Mouse (Mus musculus) heart, postnatal 0 days (tissue): ENCODE results near the gene Stk17b. TPM values are rescaled to one million over a fixed set of nuclear protein-coding genes. Genes with fewer than 3 reads are reported as not detected.
"Not testable (repeated sequence)": the region's sequence is repeated elsewhere in the genome, so short reads cannot be mapped to it uniquely, and the experiment has no call there.

Experiments used
- ATAC-seq: fragments of 200-750 bp; cut with Nextera tagmentation; 2 replicates; pipeline ENCODE4 v1.8.0; 2017; ENCODE audit warnings: low read depth, moderate number of reproducible peaks, moderate library complexity; ENCODE audit not compliant: insufficient read depth
- DNase-seq: peaks from one replicate; pipeline ENCODE4 v3.0.0-alpha.2; 2016; ENCODE audit warnings: low spot score
- H3K27ac ChIP-seq: fragments of 300-500 bp; sonication (generic); 2 replicates; pipeline ENCODE4 v1.5.1; 2014; ENCODE audit warnings: low read depth, mild to moderate bottlenecking
- H3K27me3 ChIP-seq: fragments of 300-500 bp; sonication (generic); 2 replicates; pipeline ENCODE4 v1.6.1; 2014; ENCODE audit warnings: low read length, mixed read lengths; ENCODE audit not compliant: control insufficient read depth, insufficient read depth
- H3K36me3 ChIP-seq: fragments of 300-500 bp; sonication (generic); replicated peaks from 2 replicates; pipeline ENCODE4 v1.6.1; 2014; ENCODE audit warnings: low read length, mixed read lengths; ENCODE audit not compliant: control insufficient read depth, insufficient read depth
- H3K4me1 ChIP-seq: fragments of 300-500 bp; sonication (generic); 2 replicates; pipeline ENCODE4 v1.6.1; 2014; ENCODE audit warnings: antibody characterized with exemption; ENCODE audit not compliant: control insufficient read depth, insufficient read depth
- H3K4me2 ChIP-seq: fragments of 300-500 bp; sonication (generic); 2 replicates; pipeline ENCODE4 v1.6.1; 2014; ENCODE audit warnings: low read depth, mild to moderate bottlenecking, low read length, moderate library complexity
- H3K4me3 ChIP-seq: fragments of 300-500 bp; sonication (generic); 2 replicates; pipeline ENCODE4 v1.5.1; 2014; ENCODE audit warnings: low read depth, low read length
- H3K9ac ChIP-seq: fragments of 300-500 bp; sonication (generic); replicated peaks from 2 replicates; pipeline ENCODE4 v1.6.1; 2014; ENCODE audit warnings: low read depth, low read length, mixed read lengths
- H3K9me3 ChIP-seq: fragments of 300-500 bp; sonication (generic); replicated peaks from 2 replicates; pipeline ENCODE4 v1.6.1; 2016; ENCODE audit warnings: low read length; ENCODE audit not compliant: control insufficient read depth
- CTCF ChIP-seq: IDR thresholded peaks from 2 replicates; pipeline ENCODE4 v1.5.1; 2016; ENCODE audit warnings: antibody characterized with exemption, control low read depth, low read depth
- EP300 ChIP-seq: IDR thresholded peaks from 2 replicates; pipeline ENCODE4 v1.6.1; 2016; ENCODE audit warnings: antibody characterized with exemption, low read depth
- WGBS: fragments of 180-500 bp; shearing (Covaris S2); extraction: QIAGEN DNeasy Blood & Tissue Kit; methylation state at CpG from one replicate; pipeline ENCODE4 v1.1.7; 2014; 5-methylcytosine and 5-hydroxymethylcytosine counted together
- polyA plus RNA-seq: library from polyadenylated mRNA; unstranded; fragments of >200 nt; fragmentation: Nextera tagmentation; extraction: Ambion mirVana; gene quantifications from 2 replicates; pipeline ENCODE4 v1.2.1, GENCODE M21; 2015
- total RNA-seq: library from RNA; depleted of rRNA; stranded (reverse); fragments of >200 nt; gene quantifications from 2 replicates; pipeline ENCODE4 v1.2.3, GENCODE M21; 2014; ENCODE audit warnings: low replicate concordance

Stk17b gene
- total and polyA plus RNA-seq, 2 experiments from 2014 or later: 10.2 to 21.4 TPM

GRCm38 (mm10) chr1:53748571-53748970, 36.5 kb downstream of the Stk17b start:
- ATAC-seq: no peak
- Histone ChIP-seq H3K27me3 (no peaks in the 10 kb centered on the region), H3K9me3 (no peaks in the 10 kb centered on the region), H3K4me2 (no peak overlapping the region), H3K36me3 (no peaks in the 10 kb centered on the region), H3K9ac (no peak overlapping the region), H3K27ac (no peak overlapping the region), H3K4me3 (no peak overlapping the region), H3K4me1 (no peaks in the 10 kb centered on the region)
- no peak for DNase-seq
- TF ChIP-seq EP300 (no peak), CTCF (no peak)
- WGBS: 35% methylated on average over 11 of the region's 11 CpGs

GRCm38 (mm10) chr1:53746001-53746400, 39.0 kb downstream of the Stk17b start:
- H3K27me3 ChIP-seq: no peaks in the 10 kb centered on the region
- WGBS: 72% methylated on average over 5 of the region's 5 CpGs
- TF ChIP-seq CTCF (no peak), EP300 (no peak)

GRCm38 (mm10) chr1:53741742-53742458, 43.1 kb downstream of the Stk17b start:
- ATAC-seq (no peak), DNase-seq (no peak)
- Histone ChIP-seq H3K36me3 (no peaks in the 10 kb centered on the region), H3K9me3 (no peaks in the 10 kb centered on the region), H3K4me2 (no peak overlapping the region), H3K9ac (no peak overlapping the region), H3K4me3 (no peak overlapping the region), H3K4me1 (no peaks in the 10 kb centered on the region), H3K27me3 (no peaks in the 10 kb centered on the region), H3K27ac (no peak overlapping the region)
- 70% methylated on average over 3 of the region's 3 CpGs for WGBS
- no peak for TF ChIP-seq CTCF
- TF ChIP-seq EP300: no peak

More at GRCm38 (mm10) chr1:53746001-53746400, 39.0 kb downstream of the Stk17b start:
- H3K9me3 ChIP-seq: no peaks in the 10 kb centered on the region
- H3K4me3 ChIP-seq: no peak overlapping the region
- H3K4me1 ChIP-seq: no peaks in the 10 kb centered on the region
- no peaks in the 10 kb centered on the region for H3K36me3 ChIP-seq
- H3K27ac ChIP-seq: no peak overlapping the region
- H3K9ac ChIP-seq: no peak overlapping the region
- no peak for DNase-seq
- ATAC-seq: no peak
- H3K4me2 ChIP-seq: no peak overlapping the region

GRCm38 (mm10) chr1:53740777-53741336, 44.2 kb downstream of the Stk17b start:
- no peak for ATAC-seq
- H3K4me1 ChIP-seq: no peaks in the 10 kb centered on the region

GRCm38 (mm10) chr1:53740077-53740776, 44.8 kb downstream of the Stk17b start:
- H3K9ac ChIP-seq, DNase-seq, H3K27ac ChIP-seq, H3K9me3 ChIP-seq, H3K4me3 ChIP-seq, H3K36me3 ChIP-seq, H3K4me1 ChIP-seq, ATAC-seq, H3K27me3 ChIP-seq, H3K4me2 ChIP-seq: not testable (repeated sequence)
- 89% methylated on average over 3 of the region's 4 CpGs for WGBS

More at GRCm38 (mm10) chr1:53740777-53741336, 44.2 kb downstream of the Stk17b start:
- no peak overlapping the region for H3K4me2 ChIP-seq
- no peak for DNase-seq
- H3K27ac ChIP-seq: no peak overlapping the region
- H3K27me3 ChIP-seq: no peaks in the 10 kb centered on the region
- no peaks in the 10 kb centered on the region for H3K9me3 ChIP-seq
- whole genome bisulfite sequencing: 79% methylated on average over 4 of the region's 4 CpGs
- H3K9ac ChIP-seq: no peak overlapping the region
- TF ChIP-seq CTCF: no peak
- no peak for TF ChIP-seq EP300
- no peak overlapping the region for H3K4me3 ChIP-seq
- no peaks in the 10 kb centered on the region for H3K36me3 ChIP-seq
